Mouse (Mus musculus) inflammation-experienced regulatory T-cells, adult 6 months (primary cell): ENCODE results near the gene Slc43a2. TPM values are rescaled to one million over a fixed set of nuclear protein-coding genes. Genes with fewer than 3 reads are reported as not detected.
A peak's percentile ranks its signal among the peaks of the same experiment; 100 is the strongest.

Experiments
- ATAC-seq: one replicate; pipeline ENCODE4 v1.8.0; 2017
- polyA plus RNA-seq, 3 experiments: library from polyadenylated mRNA; unstranded; fragments of 100-300 nt; shearing (Covaris generic); gene quantifications; one replicate each; pipeline ENCODE4 v1.2.1; 2017

Slc43a2 gene
- 10 to 100 TPM; 20.1 to 22.4 (median 21.6) TPM for polyA plus RNA-seq

GRCm38 (mm10) chr11:75531469-75532242 lies at the start of gene Slc43a2:
Gene Slc43a2 (plus strand): TSS chr11:75531694.
- ATAC-seq: peak; percentile 71

GRCm38 (mm10) chr11:75486192-75486591 lies 45.3 kb upstream of the Slc43a2 start:
- ATAC-seq: no peak

- ATAC-seq: peak; percentile 100
Observed at GRCm38 (mm10) chr11:75486601-75487285, 44.8 kb upstream of the Slc43a2 start, which contains the start of gene Prpf8. Gene Prpf8 (plus strand): TSS chr11:75486816.

- ATAC-seq: no peak
Observed at GRCm38 (mm10) chr11:75487496-75487895, 44.0 kb upstream of the Slc43a2 start.

DNA sequence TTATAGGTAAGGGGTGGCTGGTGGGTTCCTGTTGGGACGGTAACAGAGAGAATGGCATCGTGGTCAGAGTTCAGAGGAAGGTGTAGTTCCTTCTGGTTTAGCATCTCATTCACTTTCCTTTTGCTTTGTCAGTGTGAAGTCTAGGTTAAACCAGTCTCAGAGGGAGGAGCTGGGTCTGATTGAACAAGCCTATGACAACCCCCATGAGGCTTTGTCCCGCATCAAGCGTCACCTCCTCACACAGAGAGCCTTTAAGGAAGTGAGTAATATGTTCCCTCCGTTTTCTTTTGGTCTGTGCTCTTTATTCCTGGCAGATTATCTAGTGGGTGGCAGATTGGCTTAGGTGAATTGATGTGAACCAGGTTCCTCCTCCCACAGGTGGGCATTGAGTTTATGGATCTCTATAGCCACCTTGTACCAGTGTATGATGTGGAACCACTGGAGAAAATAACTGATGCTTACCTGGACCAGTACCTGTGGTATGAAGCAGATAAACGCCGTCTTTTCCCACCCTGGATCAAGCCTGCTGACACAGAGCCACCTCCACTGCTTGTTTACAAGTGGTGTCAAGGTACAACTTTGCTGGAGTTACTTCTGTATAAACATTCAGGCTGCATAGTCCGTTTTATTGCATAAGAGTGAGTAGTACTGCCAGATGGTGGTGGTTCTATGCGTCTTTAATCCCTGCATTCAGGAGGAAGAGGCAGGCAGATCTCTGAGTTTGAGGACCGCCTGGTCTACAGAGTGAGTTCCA lies 37.0 kb upstream of the Slc43a2 start:
- ATAC-seq: no peak

GRCm38 (mm10) chr11:75498126-75498525 lies 33.4 kb upstream of the Slc43a2 start:
- ATAC-seq: no peak

DNA sequence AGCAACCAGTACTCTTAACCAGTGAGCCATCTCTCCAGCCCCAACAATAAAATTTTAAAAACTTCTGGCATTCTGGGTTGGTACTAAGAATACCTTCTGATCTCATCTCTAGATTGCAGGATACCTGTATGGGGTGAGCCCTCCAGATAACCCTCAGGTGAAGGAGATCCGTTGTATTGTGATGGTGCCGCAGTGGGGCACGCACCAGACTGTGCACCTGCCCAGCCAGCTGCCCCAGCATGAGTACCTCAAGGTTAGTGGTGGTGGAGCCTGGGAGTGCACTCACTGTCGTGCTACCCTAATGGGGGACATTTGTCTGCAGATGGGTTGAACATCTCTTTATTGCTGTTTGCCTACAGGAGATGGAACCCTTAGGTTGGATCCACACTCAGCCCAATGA lies 23.3 kb upstream of the Slc43a2 start:
- ATAC-seq: no peak

- no peak for ATAC-seq
Observed at GRCm38 (mm10) chr11:75508904-75509303, 22.6 kb upstream of the Slc43a2 start.

DNA sequence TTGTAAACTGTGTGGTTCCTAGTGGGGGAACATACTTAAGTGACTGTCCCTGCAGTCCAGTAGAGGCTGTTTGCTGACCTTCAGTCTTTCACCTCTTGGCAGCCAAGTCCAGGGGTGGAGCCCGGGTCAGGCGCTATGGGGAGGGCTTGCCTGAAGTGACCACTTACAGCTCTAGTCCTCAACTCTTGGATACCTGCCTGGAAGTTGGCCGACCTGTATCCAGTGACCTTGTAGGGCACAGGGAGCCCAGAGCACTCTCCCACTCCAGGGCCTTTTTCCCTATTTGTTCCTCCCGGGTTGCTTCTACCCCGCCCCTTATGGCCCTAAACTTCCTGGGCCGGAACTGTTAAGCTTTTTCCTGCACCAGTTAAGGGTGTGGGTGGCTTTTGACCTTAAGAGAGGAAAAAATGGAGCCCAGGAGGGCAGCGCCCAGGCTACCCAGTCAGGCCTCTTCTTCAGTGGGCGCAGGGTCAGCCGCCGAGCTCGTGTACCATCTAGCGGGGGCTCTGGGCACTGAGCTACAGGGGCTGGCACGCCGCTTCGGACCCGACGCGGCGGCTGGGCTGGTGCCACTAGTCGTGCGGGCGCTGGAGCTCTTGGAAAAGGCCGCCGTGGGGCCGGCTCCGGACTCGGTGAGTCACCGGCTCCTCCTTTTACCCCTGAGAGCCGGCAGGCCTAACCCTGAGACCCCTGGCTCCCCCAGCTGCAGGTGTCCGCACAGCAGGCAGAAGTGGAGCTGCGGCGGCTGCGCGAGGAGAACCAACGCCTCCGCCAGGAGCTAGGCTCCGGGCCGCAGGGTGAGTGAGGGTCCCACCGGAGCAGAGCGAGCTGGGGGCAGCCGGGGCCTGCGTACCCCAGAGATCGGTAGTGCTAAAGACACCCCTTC lies 21.5 kb upstream of the Slc43a2 start, which contains the start of gene Rilp:
Gene Rilp, plus strand, starts transcription at position 354 of the 886 bp plus-strand sequence.
- peak; percentile 53 for ATAC-seq

DNA sequence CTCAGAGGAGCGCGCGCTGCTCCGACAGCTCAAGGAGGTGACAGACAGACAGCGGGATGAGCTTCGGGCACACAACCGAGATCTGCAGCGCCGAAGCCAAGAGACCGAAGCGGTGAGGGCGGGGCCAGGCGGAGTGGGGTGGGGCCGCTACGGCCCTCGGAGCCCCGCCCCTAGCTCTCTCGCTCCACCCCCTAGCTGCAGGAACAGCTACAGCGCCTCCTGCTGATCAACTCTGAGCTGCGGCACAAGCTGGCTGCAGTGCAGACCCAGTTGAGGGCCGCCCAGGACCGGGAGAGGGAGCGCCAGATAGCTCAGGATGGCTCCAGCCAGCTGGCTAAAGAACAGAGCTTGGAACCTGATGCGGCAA lies 20.9 kb upstream of the Slc43a2 start:
- peak; percentile 95 for ATAC-seq

GRCm38 (mm10) chr11:75511213-75511612 lies 20.3 kb upstream of the Slc43a2 start:
- no peak for ATAC-seq

- ATAC-seq: no peak
Observed at GRCm38 (mm10) chr11:75512301-75513018, 19.0 kb upstream of the Slc43a2 start.

DNA sequence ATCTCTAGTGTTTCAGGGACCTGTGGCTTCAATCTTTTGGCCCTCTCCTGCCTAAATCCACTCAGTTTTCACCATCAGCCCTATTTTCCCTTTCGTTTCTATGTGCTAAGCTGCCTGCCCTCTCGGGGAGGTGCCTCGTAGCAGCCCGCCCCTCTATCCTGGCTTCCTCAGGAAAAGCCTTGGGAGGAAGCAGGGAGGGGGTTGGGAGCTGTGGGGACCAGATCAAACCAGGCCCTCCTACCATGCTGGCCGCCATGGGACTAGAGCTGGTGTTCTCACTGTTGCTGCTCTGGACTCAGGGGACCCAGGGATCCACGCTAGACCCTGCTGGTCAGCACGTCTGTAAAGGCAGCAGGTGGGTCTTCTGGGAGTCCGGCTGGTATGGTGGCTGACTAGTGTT lies 18.2 kb upstream of the Slc43a2 start, which contains the start of gene Scarf1:
Gene Scarf1, plus strand, starts transcription at position 205 of the 400 bp plus-strand sequence.
- ATAC-seq: no peak

DNA sequence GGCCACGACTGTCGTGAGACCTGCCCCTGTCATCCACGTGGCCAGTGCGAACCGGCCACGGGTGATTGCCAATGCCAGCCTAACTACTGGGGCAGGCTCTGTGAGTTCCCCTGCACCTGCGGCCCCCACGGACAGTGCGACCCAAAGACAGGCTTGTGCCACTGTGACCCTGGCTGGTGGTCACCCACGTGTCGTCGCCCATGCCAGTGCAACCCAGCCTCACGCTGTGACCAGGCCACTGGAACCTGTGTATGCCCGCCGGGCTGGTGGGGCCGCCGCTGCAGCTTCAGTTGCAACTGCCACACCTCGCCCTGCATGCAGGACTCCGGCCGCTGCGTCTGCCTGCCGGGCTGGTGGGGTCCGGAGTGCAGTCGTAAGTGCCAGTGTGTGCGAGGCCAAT lies 16.3 kb upstream of the Slc43a2 start:
- no peak for ATAC-seq

- no peak for ATAC-seq
Observed at GRCm38 (mm10) chr11:75519834-75520633, 11.5 kb upstream of the Slc43a2 start.

GRCm38 (mm10) chr11:75521609-75522008 lies 9.9 kb upstream of the Slc43a2 start:
- no peak for ATAC-seq

DNA sequence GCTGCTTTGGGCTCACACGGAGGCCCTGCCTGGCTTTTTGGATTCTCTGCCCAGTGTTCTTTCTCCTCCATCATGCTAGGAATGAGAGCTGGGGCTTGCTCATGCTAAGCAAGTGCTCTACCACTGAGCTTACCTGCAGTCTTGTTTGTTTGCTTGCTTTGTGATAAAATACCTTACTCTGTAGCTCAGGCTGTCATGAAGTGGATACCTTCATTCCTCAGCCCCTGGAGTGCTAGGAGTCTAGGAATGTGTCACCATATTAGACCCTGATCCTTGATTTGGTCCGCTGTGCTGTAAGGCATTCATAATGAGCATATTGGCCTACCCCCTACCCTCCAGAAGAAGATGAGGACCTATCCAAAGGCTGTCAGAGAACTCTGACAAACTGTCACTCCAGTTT lies 8.7 kb upstream of the Slc43a2 start:
- ATAC-seq: no peak

DNA sequence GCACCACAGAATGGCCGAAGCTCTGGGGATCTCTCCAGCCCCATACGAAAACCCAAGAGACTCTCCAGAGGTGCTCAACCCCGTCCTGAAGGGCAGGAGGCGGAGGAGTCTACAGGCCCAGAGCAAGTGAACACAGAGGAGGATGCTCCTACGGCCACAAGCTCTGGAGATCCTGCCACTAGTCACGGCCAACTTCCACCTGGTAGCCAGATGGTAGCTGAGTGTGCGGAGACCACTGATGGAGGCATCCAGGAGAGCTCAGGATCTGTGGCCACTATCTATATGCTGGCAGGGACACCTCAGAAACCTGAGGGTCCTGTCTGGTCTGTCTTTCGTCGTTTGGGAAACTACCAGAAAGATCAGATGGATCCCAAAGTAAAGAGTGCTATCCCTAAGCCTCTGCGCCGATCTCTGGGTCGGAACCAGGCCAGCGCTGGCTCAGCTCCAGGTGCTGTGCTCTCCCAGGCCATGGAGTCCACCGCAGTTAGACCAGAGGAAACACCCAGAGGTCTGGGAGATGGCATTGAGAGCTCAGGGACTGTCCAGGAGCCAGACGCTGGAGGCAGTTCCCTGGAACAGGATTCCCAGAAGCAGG lies 5.9 kb upstream of the Slc43a2 start:
- ATAC-seq: no peak

GRCm38 (mm10) chr11:75526943-75527342 lies 4.6 kb upstream of the Slc43a2 start:
- no peak for ATAC-seq

DNA sequence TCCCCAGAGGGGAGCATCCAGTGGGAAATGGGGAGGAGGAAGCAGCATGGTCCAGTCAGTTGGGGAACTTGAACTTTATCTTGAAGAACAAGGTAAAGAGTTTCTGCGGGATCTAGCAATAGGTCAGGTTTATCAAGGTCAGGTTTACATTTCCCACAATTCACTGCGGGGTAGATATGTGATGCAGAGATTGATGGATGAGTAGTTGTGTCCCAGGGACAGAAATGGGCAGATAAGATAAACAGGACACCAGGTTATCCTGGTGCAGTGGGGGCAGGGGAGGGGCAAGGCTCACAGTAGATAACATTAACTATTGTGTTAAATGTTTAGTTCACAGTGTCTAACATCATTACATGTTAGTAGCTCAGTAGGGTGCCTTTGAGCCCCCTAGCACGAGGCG lies 1.7 kb upstream of the Slc43a2 start:
- no peak for ATAC-seq
